Mouse (Mus musculus): ENCODE results near the gene Gpat3. TPM values are rescaled to one million over a fixed set of nuclear protein-coding genes. Genes with fewer than 3 reads are reported as not detected.

Gene Gpat3
- polyA plus RNA-seq, 1 experiment from 2014 or later, result 1.5 TPM

- Histone ChIP-seq H3K27me3 (replicated peaks; ENCODE audit: control insufficient read depth, insufficient read depth, low read length) (no peaks in the 10 kb centered on the region), H3K9ac (ENCODE audit: low read depth, low read length) (no peak overlapping the region), H3K36me3 (ENCODE audit: control insufficient read depth, insufficient read depth, low read length) (no peaks in the 10 kb centered on the region), H3K9me3 (ENCODE audit: control insufficient read depth, low read length) (no peaks in the 10 kb centered on the region), H3K4me3 (ENCODE audit: low read depth, low read length) (no peak overlapping the region), H3K4me2 (ENCODE audit: low read depth, low read length) (no peak overlapping the region), H3K4me1 (ENCODE audit: control insufficient read depth, insufficient read depth, low read length) (no peaks in the 10 kb centered on the region), H3K27ac (replicated peaks; ENCODE audit: low read depth, low read length) (no peak overlapping the region)
- 65% methylated on average over 2 of the region's 2 CpGs for WGBS
- DNase-seq (ENCODE audit: low spot score), result no peak
- ATAC-seq (ENCODE audit: low read depth), result no peak
Observed at GRCm38 (mm10) chr5:100863091-100863490, 17.6 kb downstream of the Gpat3 start.

GRCm38 (mm10) chr5:100864438-100864837 is 18.9 kb downstream of the Gpat3 start:
- DNase-seq (ENCODE audit: low spot score) (no peak), ATAC-seq (ENCODE audit: low read depth) (no peak)
- Histone ChIP-seq H3K27ac (replicated peaks; ENCODE audit: low read depth, low read length) (no peak overlapping the region), H3K27me3 (replicated peaks; ENCODE audit: control insufficient read depth, insufficient read depth, low read length) (no peaks in the 10 kb centered on the region), H3K4me2 (ENCODE audit: low read depth, low read length) (no peak overlapping the region), H3K9ac (ENCODE audit: low read depth, low read length) (no peak overlapping the region), H3K9me3 (ENCODE audit: control insufficient read depth, low read length) (no peaks in the 10 kb centered on the region), H3K4me3 (ENCODE audit: low read depth, low read length) (no peak overlapping the region), H3K4me1 (ENCODE audit: control insufficient read depth, insufficient read depth, low read length) (no peaks in the 10 kb centered on the region), H3K36me3 (ENCODE audit: control insufficient read depth, insufficient read depth, low read length) (no peaks in the 10 kb centered on the region)
- WGBS, result 84% methylated on average over 6 of the region's 6 CpGs

- Histone ChIP-seq H3K27me3 (replicated peaks; ENCODE audit: control insufficient read depth, insufficient read depth, low read length) (no peaks in the 10 kb centered on the region), H3K4me3 (ENCODE audit: low read depth, low read length) (no peak overlapping the region), H3K4me2 (ENCODE audit: low read depth, low read length) (no peak overlapping the region), H3K9ac (ENCODE audit: low read depth, low read length) (no peak overlapping the region), H3K27ac (replicated peaks; ENCODE audit: low read depth, low read length) (no peak overlapping the region), H3K4me1 (ENCODE audit: control insufficient read depth, insufficient read depth, low read length) (no peaks in the 10 kb centered on the region), H3K9me3 (ENCODE audit: control insufficient read depth, low read length) (0 out of 2 replicates have a peak, but pooled peaks cover 3% of the 10 kb centered on the region), H3K36me3 (ENCODE audit: control insufficient read depth, insufficient read depth, low read length) (no peaks in the 10 kb centered on the region)
- WGBS, result 48% methylated on average over 2 of the region's 2 CpGs
- no peak for ATAC-seq (ENCODE audit: low read depth)
- DNase-seq (ENCODE audit: low spot score), result peak; percentile 52
Observed at GRCm38 (mm10) chr5:100866183-100866582, 20.7 kb downstream of the Gpat3 start.

GRCm38 (mm10) chr5:100869197-100869895 is 23.8 kb downstream of the Gpat3 start:
- ATAC-seq (ENCODE audit: low read depth) (no peak), DNase-seq (ENCODE audit: low spot score) (no peak)
- 0 out of 2 replicates have a peak, but pooled peaks cover 3% of the 10 kb centered on the region for H3K9me3 ChIP-seq (ENCODE audit: control insufficient read depth, low read length)
- WGBS, result 54% methylated on average over 4 of the region's 4 CpGs
- H3K4me1 ChIP-seq (ENCODE audit: control insufficient read depth, insufficient read depth, low read length), result no peaks in the 10 kb centered on the region
- no peak overlapping the region for H3K4me3 ChIP-seq (ENCODE audit: low read depth, low read length)
- H3K9ac ChIP-seq (ENCODE audit: low read depth, low read length), result no peak overlapping the region
- no peak overlapping the region for H3K27ac ChIP-seq (replicated peaks; ENCODE audit: low read depth, low read length)
- no peaks in the 10 kb centered on the region for H3K27me3 ChIP-seq (replicated peaks; ENCODE audit: control insufficient read depth, insufficient read depth, low read length)
- H3K36me3 ChIP-seq (ENCODE audit: control insufficient read depth, insufficient read depth, low read length), result no peaks in the 10 kb centered on the region
- H3K4me2 ChIP-seq (ENCODE audit: low read depth, low read length), result no peak overlapping the region

GRCm38 (mm10) chr5:100871987-100872386 is 26.5 kb downstream of the Gpat3 start:
- H3K9me3 ChIP-seq (ENCODE audit: control insufficient read depth, low read length), result 0 out of 2 replicates have a peak, but pooled peaks cover 3% of the 10 kb centered on the region
- no peak overlapping the region for H3K4me2 ChIP-seq (ENCODE audit: low read depth, low read length)
- no peaks in the 10 kb centered on the region for H3K4me1 ChIP-seq (ENCODE audit: control insufficient read depth, insufficient read depth, low read length)
- no peaks in the 10 kb centered on the region for H3K36me3 ChIP-seq (ENCODE audit: control insufficient read depth, insufficient read depth, low read length)
- 79% methylated on average over 8 of the region's 8 CpGs for WGBS
- no peaks in the 10 kb centered on the region for H3K27me3 ChIP-seq (replicated peaks; ENCODE audit: control insufficient read depth, insufficient read depth, low read length)
- H3K27ac ChIP-seq (replicated peaks; ENCODE audit: low read depth, low read length), result no peak overlapping the region
- no peak overlapping the region for H3K4me3 ChIP-seq (ENCODE audit: low read depth, low read length)
- no peak for ATAC-seq (ENCODE audit: low read depth)
- H3K9ac ChIP-seq (ENCODE audit: low read depth, low read length), result no peak overlapping the region
- no peak for DNase-seq (ENCODE audit: low spot score)

GRCm38 (mm10) chr5:100874721-100875120 is 29.2 kb downstream of the Gpat3 start:
- Histone ChIP-seq H3K4me2 (ENCODE audit: low read depth, low read length) (no peak overlapping the region), H3K27me3 (replicated peaks; ENCODE audit: control insufficient read depth, insufficient read depth, low read length) (no peaks in the 10 kb centered on the region), H3K4me1 (ENCODE audit: control insufficient read depth, insufficient read depth, low read length) (no peaks in the 10 kb centered on the region), H3K27ac (replicated peaks; ENCODE audit: low read depth, low read length) (no peak overlapping the region), H3K9ac (ENCODE audit: low read depth, low read length) (no peak overlapping the region), H3K9me3 (ENCODE audit: control insufficient read depth, low read length) (0 out of 2 replicates have a peak, but pooled peaks cover 3% of the 10 kb centered on the region), H3K4me3 (ENCODE audit: low read depth, low read length) (no peak overlapping the region), H3K36me3 (ENCODE audit: control insufficient read depth, insufficient read depth, low read length) (no peaks in the 10 kb centered on the region)
- 71% methylated on average over 7 of the region's 7 CpGs for WGBS
- DNase-seq (ENCODE audit: low spot score), result no peak
- ATAC-seq (ENCODE audit: low read depth), result no peak

- no peak for ATAC-seq (ENCODE audit: low read depth)
- no peaks in the 10 kb centered on the region for H3K4me1 ChIP-seq (ENCODE audit: control insufficient read depth, insufficient read depth, low read length)
- no peak overlapping the region for H3K4me2 ChIP-seq (ENCODE audit: low read depth, low read length)
- no peaks in the 10 kb centered on the region for H3K36me3 ChIP-seq (ENCODE audit: control insufficient read depth, insufficient read depth, low read length)
- no peak overlapping the region for H3K9ac ChIP-seq (ENCODE audit: low read depth, low read length)
- no peak overlapping the region for H3K27ac ChIP-seq (replicated peaks; ENCODE audit: low read depth, low read length)
- WGBS, result 76% methylated on average over 10 of the region's 10 CpGs
- H3K27me3 ChIP-seq (replicated peaks; ENCODE audit: control insufficient read depth, insufficient read depth, low read length), result no peaks in the 10 kb centered on the region
- DNase-seq (ENCODE audit: low spot score), result no peak
- no peak overlapping the region for H3K4me3 ChIP-seq (ENCODE audit: low read depth, low read length)
- 0 out of 2 replicates have a peak, but pooled peaks cover 2% of the 10 kb centered on the region for H3K9me3 ChIP-seq (ENCODE audit: control insufficient read depth, low read length)
Observed at GRCm38 (mm10) chr5:100875180-100875579, 29.7 kb downstream of the Gpat3 start.

- Histone ChIP-seq H3K9me3 (ENCODE audit: control insufficient read depth, low read length) (no peaks in the 10 kb centered on the region), H3K4me2 (ENCODE audit: low read depth, low read length) (no peak overlapping the region), H3K27ac (replicated peaks; ENCODE audit: low read depth, low read length) (no peak overlapping the region), H3K9ac (ENCODE audit: low read depth, low read length) (no peak overlapping the region), H3K27me3 (replicated peaks; ENCODE audit: control insufficient read depth, insufficient read depth, low read length) (no peaks in the 10 kb centered on the region), H3K4me1 (ENCODE audit: control insufficient read depth, insufficient read depth, low read length) (no peaks in the 10 kb centered on the region), H3K4me3 (ENCODE audit: low read depth, low read length) (no peak overlapping the region), H3K36me3 (ENCODE audit: control insufficient read depth, insufficient read depth, low read length) (no peaks in the 10 kb centered on the region)
- DNase-seq (ENCODE audit: low spot score) (no peak), ATAC-seq (ENCODE audit: low read depth) (no peak)
Observed at GRCm38 (mm10) chr5:100877021-100877420, 31.5 kb downstream of the Gpat3 start.

GRCm38 (mm10) chr5:100885216-100885615 is 39.7 kb downstream of the Gpat3 start:
- no peak overlapping the region for H3K4me2 ChIP-seq (ENCODE audit: low read depth, low read length)
- H3K27ac ChIP-seq (replicated peaks; ENCODE audit: low read depth, low read length), result no peak overlapping the region
- ATAC-seq (ENCODE audit: low read depth), result no peak
- DNase-seq (ENCODE audit: low spot score), result no peak
- 82% methylated on average over 6 of the region's 6 CpGs for WGBS
- H3K27me3 ChIP-seq (replicated peaks; ENCODE audit: control insufficient read depth, insufficient read depth, low read length), result no peaks in the 10 kb centered on the region
- H3K36me3 ChIP-seq (ENCODE audit: control insufficient read depth, insufficient read depth, low read length), result no peaks in the 10 kb centered on the region
- no peak overlapping the region for H3K4me3 ChIP-seq (ENCODE audit: low read depth, low read length)
- no peak overlapping the region for H3K9ac ChIP-seq (ENCODE audit: low read depth, low read length)
- no peaks in the 10 kb centered on the region for H3K4me1 ChIP-seq (ENCODE audit: control insufficient read depth, insufficient read depth, low read length)
- no peaks in the 10 kb centered on the region for H3K9me3 ChIP-seq (ENCODE audit: control insufficient read depth, low read length)
